Mouse (Mus musculus) MEL (cell line): ENCODE measurements around the gene Catspere2. TPM values are rescaled to one million over a fixed set of nuclear protein-coding genes. Genes with fewer than 3 reads are reported as not detected.
"Not testable (repeated sequence)": the region's sequence is repeated elsewhere in the genome, so short reads cannot be mapped to it uniquely, and the experiment has no call there.

Experiments used
- DNase-seq: peaks from one replicate; pipeline ENCODE4 v3.0.0; 2011; ENCODE audit warnings: low read depth, low spot score
- H3K27ac ChIP-seq: 2 replicates; pipeline ENCODE4 v1.5.1; 2012; ENCODE audit warnings: low read depth, mild to moderate bottlenecking, control low read depth, low read length, moderate library complexity; ENCODE audit not compliant: control insufficient read depth
- H3K27me3 ChIP-seq, 2 experiments: fragments of 150-350 bp in 1 of 2; sonication (generic) in 1 of 2; 2 replicates each; pipeline ENCODE4 v1.6.1; 2012; ENCODE audit warnings: low read length in 2 of 2, mild to moderate bottlenecking in 2 of 2, improper control_type of control experiment in 1 of 2, moderate library complexity in 1 of 2; ENCODE audit not compliant: insufficient read depth in 2 of 2, control insufficient read depth in 1 of 2
- H3K36me3 ChIP-seq, 2 experiments: 2 replicates each; pipeline ENCODE4 v1.6.1; 2012 to 2014; ENCODE audit warnings: low read length in 2 of 2, improper control_type of control experiment in 1 of 2, inconsistent platforms in 1 of 2, mild to moderate bottlenecking in 1 of 2; ENCODE audit not compliant: insufficient read depth in 2 of 2, control insufficient read depth in 1 of 2
- H3K4me1 ChIP-seq, 2 experiments: fragments of 150-350 bp in 1 of 2; sonication (generic) in 1 of 2; 2 replicates each; pipeline ENCODE4 v1.6.1; 2012; ENCODE audit warnings: low read length in 2 of 2, improper control_type of control experiment in 1 of 2, mild to moderate bottlenecking in 1 of 2; ENCODE audit not compliant: insufficient read depth in 2 of 2, control insufficient read depth in 1 of 2
- H3K4me3 ChIP-seq, 2 experiments: fragments of 150-350 bp in 1 of 2; sonication (generic) in 1 of 2; 2 replicates each; pipeline ENCODE4 v1.5.1; 2012; ENCODE audit warnings: low read depth in 2 of 2, low read length in 2 of 2, mild to moderate bottlenecking in 2 of 2, moderate library complexity in 2 of 2, control low read depth in 1 of 2, improper control_type of control experiment in 1 of 2; ENCODE audit not compliant: control insufficient read depth in 1 of 2, insufficient read depth in 1 of 2
- H3K79me2 ChIP-seq: 2 replicates; pipeline ENCODE4 v1.6.1; 2012; ENCODE audit warnings: mild to moderate bottlenecking, low read length, moderate library complexity; ENCODE audit not compliant: control insufficient read depth, poor library complexity, insufficient read depth
- H3K9ac ChIP-seq: 2 replicates; pipeline ENCODE4 v1.6.1; 2012; ENCODE audit warnings: low read depth, mild to moderate bottlenecking, control low read depth, low read length, moderate library complexity; ENCODE audit not compliant: control insufficient read depth, poor library complexity, severe bottlenecking
- H3K9me3 ChIP-seq: fragments of 150-350 bp; sonication (generic); replicated peaks from 2 replicates; pipeline ENCODE4 v1.6.1; 2012; ENCODE audit warnings: mild to moderate bottlenecking, low read length, improper control_type of control experiment, moderate library complexity; ENCODE audit not compliant: insufficient read depth
- CHD2 ChIP-seq: IDR thresholded peaks from 2 replicates; pipeline ENCODE4 v1.6.1; 2011; ENCODE audit warnings: low read length, improper control_type of control experiment
- ELF1 ChIP-seq: IDR thresholded peaks from 2 replicates; pipeline ENCODE4 v1.6.1; 2014; ENCODE audit warnings: low read depth, mild to moderate bottlenecking, inconsistent platforms, low read length, improper control_type of control experiment, moderate library complexity
- HCFC1 ChIP-seq: IDR thresholded peaks from 2 replicates; pipeline ENCODE4 v1.6.1; 2012; ENCODE audit warnings: low read depth, mild to moderate bottlenecking, inconsistent platforms, low read length, improper control_type of control experiment, moderate library complexity
- KAT2A ChIP-seq: conservative IDR thresholded peaks from 2 replicates; pipeline ENCODE4 v1.6.1; 2012; ENCODE audit warnings: low read depth, low read length, improper control_type of control experiment, inconsistent platforms
- MAX ChIP-seq: IDR thresholded peaks from 2 replicates; pipeline ENCODE4 v1.6.1; 2011; ENCODE audit warnings: low read length, improper control_type of control experiment
- MYC ChIP-seq: IDR thresholded peaks from 2 replicates; pipeline ENCODE4 v1.6.1; 2011; ENCODE audit warnings: low read depth, mild to moderate bottlenecking, low read length, improper control_type of control experiment, moderate library complexity
- NELFE ChIP-seq: IDR thresholded peaks from 2 replicates; pipeline ENCODE4 v1.6.1; 2011; ENCODE audit warnings: low read depth, low read length, improper control_type of control experiment
- NRF1 ChIP-seq: IDR thresholded peaks from 2 replicates; pipeline ENCODE4 v1.6.1; 2014; ENCODE audit warnings: low read depth, mild to moderate bottlenecking, inconsistent platforms, low read length, improper control_type of control experiment, moderate library complexity; ENCODE audit not compliant: poor library complexity, insufficient read depth, severe bottlenecking
- POLR2A ChIP-seq, 2 experiments: IDR thresholded peaks; 2 replicates each; pipeline ENCODE4 v1.6.1; 2011 to 2012; ENCODE audit warnings: low read length in 2 of 2, mild to moderate bottlenecking in 2 of 2, control low read depth in 1 of 2, improper control_type of control experiment in 1 of 2, low read depth in 1 of 2, moderate library complexity in 1 of 2; ENCODE audit not compliant: control insufficient read depth in 1 of 2, insufficient read depth in 1 of 2, poor library complexity in 1 of 2
- POLR2AphosphoS2 ChIP-seq: IDR thresholded peaks from 2 replicates; pipeline ENCODE4 v1.6.1; 2011; ENCODE audit warnings: low read length, improper control_type of control experiment
- SIN3A ChIP-seq: IDR thresholded peaks from 2 replicates; pipeline ENCODE4 v1.6.1; 2012; ENCODE audit warnings: low read length, improper control_type of control experiment, inconsistent platforms
- TBP ChIP-seq: IDR thresholded peaks from 2 replicates; pipeline ENCODE4 v1.8.0; 2011; ENCODE audit warnings: low read depth, low read length, improper control_type of control experiment
- TCF12 ChIP-seq: IDR thresholded peaks from 2 replicates; pipeline ENCODE4 v1.6.1; 2014; ENCODE audit warnings: low read depth, mild to moderate bottlenecking, inconsistent platforms, low read length, improper control_type of control experiment, moderate library complexity
- USF1 ChIP-seq: IDR thresholded peaks from 2 replicates; pipeline ENCODE4 v1.6.1; 2014; ENCODE audit warnings: low read depth, mild to moderate bottlenecking, inconsistent platforms, low read length, improper control_type of control experiment, moderate library complexity
- USF2 ChIP-seq, 2 experiments: IDR thresholded peaks; 2 replicates each; pipeline ENCODE4 v1.6.1; 2011 to 2012; ENCODE audit warnings: improper control_type of control experiment in 2 of 2, low read length in 2 of 2, borderline replicate concordance in 1 of 2, inconsistent platforms in 1 of 2, low read depth in 1 of 2, mild to moderate bottlenecking in 1 of 2; ENCODE audit not compliant: insufficient read depth in 1 of 2
- ZMIZ1 ChIP-seq: IDR thresholded peaks from 2 replicates; pipeline ENCODE4 v1.6.1; 2012; ENCODE audit warnings: low read depth, mild to moderate bottlenecking, inconsistent platforms, low read length, improper control_type of control experiment, moderate library complexity
- polyA plus RNA-seq, 2 experiments: library from polyadenylated mRNA; stranded (reverse) in 1 of 2; unstranded in 1 of 2; fragments of >175 nt in 1 of 2; fragments of >200 nt in 1 of 2; gene quantifications; 2 replicates each; pipeline versions ENCODE4 v1.2.1 to v1.2.4; 2012; ENCODE audit warnings: low replicate concordance in 2 of 2, low read depth in 1 of 2; ENCODE audit not compliant: insufficient read length in 2 of 2, insufficient read depth in 1 of 2, missing spikeins in 1 of 2
- total RNA-seq: library from RNA; depleted of rRNA; stranded (reverse); fragments of 300-350 nt; gene quantifications from 2 replicates; pipeline ENCODE4 v1.2.3, GENCODE M21; 2012

The Catspere2 gene
- total and polyA plus RNA-seq, 3 experiments: not detected

DNA sequence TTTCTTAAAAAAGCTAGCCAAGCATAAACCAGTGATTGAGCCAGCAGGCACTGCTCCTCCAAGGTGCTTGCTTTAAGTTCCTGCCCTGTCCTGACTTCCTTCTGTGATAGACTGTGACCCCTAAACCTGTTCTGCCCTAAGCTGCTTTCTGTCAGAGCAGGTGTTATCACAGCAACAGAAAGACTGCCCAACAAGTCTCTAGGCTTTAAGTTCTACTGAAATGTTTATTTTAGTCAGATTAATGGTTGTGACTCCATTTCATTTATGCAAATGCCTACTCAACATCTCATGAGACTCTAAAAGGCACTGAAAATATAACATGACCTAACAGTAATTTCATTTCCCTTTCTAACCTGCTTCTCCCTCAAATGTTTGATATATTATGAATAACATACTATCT is 202.4 kb downstream of the Catspere2 start:
- Histone ChIP-seq H3K79me2 (peaks cover 5% of the 10 kb centered on the region), H3K27ac (no peak overlapping the region), H3K27me3 (no peaks in the 10 kb centered on the region), H3K36me3 (peaks cover 0 to 15% of the 10 kb centered on the region in 2 experiments; a peak in 2 of 4 replicates)
- no peak for DNase-seq
- no peak for TF ChIP-seq USF2 (IDR thresholded peaks at IDR 0.05; ENCODE audit: borderline replicate concordance in 1 of 2, insufficient read depth in 1 of 2, low read depth in 1 of 2, low read length in 2 of 2)
- TF ChIP-seq MAX: no peak
- TF ChIP-seq, all 39 proteins: peak for 0
- Histone ChIP-seq H3K4me3 (no peak overlapping the region), H3K4me1 (peaks cover 0 to 6% of the 10 kb centered on the region in 2 experiments; a peak in 3 of 4 replicates), H3K9me3 (no peaks in the 10 kb centered on the region), H3K9ac (no peak overlapping the region)

- H3K36me3 ChIP-seq: peaks cover 0 to 18% of the 10 kb centered on the region in 2 experiments; a peak in 2 of 4 replicates
- peak; percentile 97 for DNase-seq
- H3K4me1 ChIP-seq: not testable (repeated sequence)
- peak within 1 kb of the TSS; percentile 67 to 96 for H3K4me3 ChIP-seq
- TF ChIP-seq NRF1: peak; percentile 66
- peak; percentile 93 for TF ChIP-seq HCFC1
- peak; percentile 93 for TF ChIP-seq NELFE
- TF ChIP-seq POLR2A (IDR thresholded peaks at IDR 0.05; ENCODE audit: control insufficient read depth in 1 of 2, insufficient read depth in 1 of 2, low read depth in 1 of 2, low read length in 2 of 2, poor library complexity in 1 of 2): peak in 1 of 2 experiments; percentile 90; a peak in 2 of 4 replicates
- peak; percentile 85 for TF ChIP-seq TBP
- peak; percentile 31; the same call in 1 of the 2 replicates for TF ChIP-seq CHD2
- peak; percentile 70 for TF ChIP-seq USF1
- peak; percentile 51; the same call in 1 of the 2 replicates for TF ChIP-seq TCF12
- peak; percentile 93 for TF ChIP-seq KAT2A
- peak; percentile 70 for TF ChIP-seq ELF1
- TF ChIP-seq ZMIZ1: peak; percentile 89
- peak; percentile 94 for TF ChIP-seq POLR2AphosphoS2
- TF ChIP-seq MYC: peak; percentile 50; the same call in 1 of the 2 replicates
- peak; percentile 76 for TF ChIP-seq SIN3A
- TF ChIP-seq, all 39 proteins: peak for 14; not testable (repeated sequence) for 25
- H3K9me3 ChIP-seq, H3K27me3 ChIP-seq, H3K79me2 ChIP-seq: not testable (repeated sequence)
- peak within 1 kb of the TSS; percentile 73 for H3K9ac ChIP-seq
- peak within 1 kb of the TSS; percentile 58; the same call in 1 of the 2 replicates for H3K27ac ChIP-seq
These were observed 204.1 kb downstream of the Catspere2 start, which contains the start of gene Desi2 for GRCm38 (mm10) chr1:178187216-178187791. Desi2 (plus strand) TSS chr1:178187417.
